Mouse (Mus musculus): ENCODE measurements around the gene Ccdc124. TPM values are rescaled to one million over a fixed set of nuclear protein-coding genes. Genes with fewer than 3 reads are reported as not detected.
A peak's percentile ranks its signal among the peaks of the same experiment; 100 is the strongest.

The Ccdc124 gene
- polyA plus RNA-seq, 1 experiment, result 62.8 TPM

GRCm38 (mm10) chr8:70843941-70844340 lies 29.8 kb downstream of the Ccdc124 start:
- Histone ChIP-seq H3K4me1 (ENCODE audit: control insufficient read depth, insufficient read depth, low read length) (peaks cover 7% of the 10 kb centered on the region), H3K4me3 (ENCODE audit: low read depth, low read length) (no peak overlapping the region), H3K9me3 (replicated peaks; ENCODE audit: control insufficient read depth, insufficient read depth, low read length, poor library complexity, severe bottlenecking) (no peaks in the 10 kb centered on the region), H3K27ac (ENCODE audit: insufficient read depth, low read length) (no peak overlapping the region), H3K27me3 (ENCODE audit: control insufficient read depth, insufficient read depth, low read length, poor library complexity, severe bottlenecking) (no peaks in the 10 kb centered on the region), H3K9ac (ENCODE audit: low read depth, poor library complexity, severe bottlenecking) (no peak overlapping the region), H3K36me3 (ENCODE audit: control insufficient read depth, insufficient read depth, low read length, poor library complexity, severe bottlenecking) (no peaks in the 10 kb centered on the region)
- no peak for TF ChIP-seq POLR2A (IDR thresholded peaks at IDR 0.05; ENCODE audit: insufficient read depth, low read length)
- TF ChIP-seq EP300 (IDR thresholded peaks at IDR 0.05; ENCODE audit: insufficient read depth, low read depth, low read length), result no peak
- no peak for TF ChIP-seq CTCF (IDR thresholded peaks at IDR 0.05; ENCODE audit: low read depth, low read length)

GRCm38 (mm10) chr8:70843214-70843773 lies 30.4 kb downstream of the Ccdc124 start:
- Histone ChIP-seq H3K4me3 (ENCODE audit: low read depth, low read length) (no peak overlapping the region), H3K27me3 (ENCODE audit: control insufficient read depth, insufficient read depth, low read length, poor library complexity, severe bottlenecking) (no peaks in the 10 kb centered on the region), H3K9ac (ENCODE audit: low read depth, poor library complexity, severe bottlenecking) (no peak overlapping the region), H3K4me1 (ENCODE audit: control insufficient read depth, insufficient read depth, low read length) (peaks cover 3% of the 10 kb centered on the region), H3K27ac (ENCODE audit: insufficient read depth, low read length) (no peak overlapping the region), H3K9me3 (replicated peaks; ENCODE audit: control insufficient read depth, insufficient read depth, low read length, poor library complexity, severe bottlenecking) (no peaks in the 10 kb centered on the region), H3K36me3 (ENCODE audit: control insufficient read depth, insufficient read depth, low read length, poor library complexity, severe bottlenecking) (no peaks in the 10 kb centered on the region)
- TF ChIP-seq EP300 (IDR thresholded peaks at IDR 0.05; ENCODE audit: insufficient read depth, low read depth, low read length) (no peak), POLR2A (IDR thresholded peaks at IDR 0.05; ENCODE audit: insufficient read depth, low read length) (no peak), CTCF (IDR thresholded peaks at IDR 0.05; ENCODE audit: low read depth, low read length) (no peak)

- no peaks in the 10 kb centered on the region for H3K4me1 ChIP-seq (ENCODE audit: control insufficient read depth, insufficient read depth, low read length)
- TF ChIP-seq CTCF (IDR thresholded peaks at IDR 0.05; ENCODE audit: low read depth, low read length) (no peak), EP300 (IDR thresholded peaks at IDR 0.05; ENCODE audit: insufficient read depth, low read depth, low read length) (no peak), POLR2A (IDR thresholded peaks at IDR 0.05; ENCODE audit: insufficient read depth, low read length) (no peak)
- H3K9me3 ChIP-seq (replicated peaks; ENCODE audit: control insufficient read depth, insufficient read depth, low read length, poor library complexity, severe bottlenecking), result no peaks in the 10 kb centered on the region
- H3K27ac ChIP-seq (ENCODE audit: insufficient read depth, low read length), result no peak overlapping the region
- H3K27me3 ChIP-seq (ENCODE audit: control insufficient read depth, insufficient read depth, low read length, poor library complexity, severe bottlenecking), result no peaks in the 10 kb centered on the region
- H3K36me3 ChIP-seq (ENCODE audit: control insufficient read depth, insufficient read depth, low read length, poor library complexity, severe bottlenecking), result no peaks in the 10 kb centered on the region
- H3K4me3 ChIP-seq (ENCODE audit: low read depth, low read length), result no peak overlapping the region
- H3K9ac ChIP-seq (ENCODE audit: low read depth, poor library complexity, severe bottlenecking), result peak overlapping the region; percentile 31; the same call in 1 of the 2 replicates
These were observed 31.3 kb downstream of the Ccdc124 start for GRCm38 (mm10) chr8:70842484-70842883.

- Histone ChIP-seq H3K9me3 (replicated peaks; ENCODE audit: control insufficient read depth, insufficient read depth, low read length, poor library complexity, severe bottlenecking) (no peaks in the 10 kb centered on the region), H3K9ac (ENCODE audit: low read depth, poor library complexity, severe bottlenecking) (peak overlapping the region; percentile 12; the same call in 1 of the 2 replicates), H3K4me1 (ENCODE audit: control insufficient read depth, insufficient read depth, low read length) (no peaks in the 10 kb centered on the region), H3K4me3 (ENCODE audit: low read depth, low read length) (no peak overlapping the region), H3K36me3 (ENCODE audit: control insufficient read depth, insufficient read depth, low read length, poor library complexity, severe bottlenecking) (peaks cover 5% of the 10 kb centered on the region; the same call in 1 of the 2 replicates), H3K27ac (ENCODE audit: insufficient read depth, low read length) (no peak overlapping the region), H3K27me3 (ENCODE audit: control insufficient read depth, insufficient read depth, low read length, poor library complexity, severe bottlenecking) (no peaks in the 10 kb centered on the region)
- TF ChIP-seq EP300 (IDR thresholded peaks at IDR 0.05; ENCODE audit: insufficient read depth, low read depth, low read length), result peak; percentile 48; the same call in 1 of the 2 replicates
- peak; percentile 98 for TF ChIP-seq CTCF (IDR thresholded peaks at IDR 0.05; ENCODE audit: low read depth, low read length)
- TF ChIP-seq POLR2A (IDR thresholded peaks at IDR 0.05; ENCODE audit: insufficient read depth, low read length), result no peak
These were observed 32.3 kb downstream of the Ccdc124 start for GRCm38 (mm10) chr8:70841147-70842072.

GRCm38 (mm10) chr8:70840590-70840989 lies 33.1 kb downstream of the Ccdc124 start:
- Histone ChIP-seq H3K9ac (ENCODE audit: low read depth, poor library complexity, severe bottlenecking) (peak overlapping the region; percentile 36; the same call in 1 of the 2 replicates), H3K36me3 (ENCODE audit: control insufficient read depth, insufficient read depth, low read length, poor library complexity, severe bottlenecking) (peaks cover 10% of the 10 kb centered on the region), H3K27ac (ENCODE audit: insufficient read depth, low read length) (no peak overlapping the region), H3K4me1 (ENCODE audit: control insufficient read depth, insufficient read depth, low read length) (no peaks in the 10 kb centered on the region), H3K4me3 (ENCODE audit: low read depth, low read length) (no peak overlapping the region), H3K9me3 (replicated peaks; ENCODE audit: control insufficient read depth, insufficient read depth, low read length, poor library complexity, severe bottlenecking) (no peaks in the 10 kb centered on the region), H3K27me3 (ENCODE audit: control insufficient read depth, insufficient read depth, low read length, poor library complexity, severe bottlenecking) (no peaks in the 10 kb centered on the region)
- no peak for TF ChIP-seq EP300 (IDR thresholded peaks at IDR 0.05; ENCODE audit: insufficient read depth, low read depth, low read length)
- no peak for TF ChIP-seq CTCF (IDR thresholded peaks at IDR 0.05; ENCODE audit: low read depth, low read length)
- TF ChIP-seq POLR2A (IDR thresholded peaks at IDR 0.05; ENCODE audit: insufficient read depth, low read length), result no peak
